Mouse (Mus musculus): ENCODE measurements around the gene Lgals9.

Lgals9 gene

GRCm38 (mm10) chr11:78920411-78920939 lies 64.3 kb downstream of the Lgals9 start, which contains the start of gene Nos2:
Gene Nos2 (plus strand): TSS chr11:78920787.
- DNase-seq (ENCODE audit: low spot score in 2 of 2), result no peak

GRCm38 (mm10) chr11:78919745-78920144 lies 65.0 kb downstream of the Lgals9 start:
- no peak for DNase-seq (ENCODE audit: low spot score in 2 of 2)

DNA sequence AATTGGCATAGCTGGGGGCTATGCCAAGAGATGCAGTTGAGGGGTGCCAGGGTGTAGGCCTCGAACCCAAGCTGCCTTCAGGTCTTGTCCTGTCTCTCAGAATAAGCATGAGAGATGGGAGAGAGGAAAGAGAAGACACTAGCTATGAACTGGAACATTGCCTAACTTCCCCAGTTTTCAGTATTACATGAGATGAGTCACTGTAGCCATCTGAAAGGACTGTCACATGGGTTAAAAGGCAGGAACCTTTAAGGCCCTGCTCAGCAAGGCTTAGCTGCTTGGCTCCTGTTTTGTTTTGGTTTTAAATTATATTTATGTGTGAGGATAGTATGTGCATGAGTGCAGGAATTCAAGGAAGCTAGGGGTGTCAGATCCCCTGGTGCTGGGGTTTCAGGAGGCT lies 68.3 kb downstream of the Lgals9 start:
- DNase-seq (ENCODE audit: low spot score in 2 of 2), result no peak

DNA sequence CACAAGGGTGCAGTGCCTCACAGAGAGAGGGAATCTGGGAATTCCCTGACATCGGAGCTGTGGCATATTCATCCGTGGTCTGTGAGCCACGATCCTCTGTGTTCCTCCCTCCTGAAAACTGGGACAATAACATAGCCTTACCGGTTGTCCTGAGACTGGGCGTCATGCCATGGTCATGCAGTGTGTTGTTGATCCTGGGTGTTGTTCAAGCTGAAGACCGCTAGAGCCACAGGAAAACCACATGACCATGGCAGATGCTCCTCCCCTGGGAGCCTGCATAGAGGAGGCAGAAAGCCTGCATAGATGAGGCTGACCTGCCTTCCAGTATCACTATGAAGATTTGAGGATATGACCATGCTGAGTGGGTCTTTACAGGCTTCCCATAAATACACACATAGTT lies 69.3 kb downstream of the Lgals9 start:
- no peak for DNase-seq (ENCODE audit: low spot score in 2 of 2)
